Mouse (Mus musculus): ENCODE results near the gene Ddx43. TPM values are rescaled to one million over a fixed set of nuclear protein-coding genes. Genes with fewer than 3 reads are reported as not detected.

Gene Ddx43
- polyA plus RNA-seq, 1 experiment from 2014 or later = 0.31 TPM

GRCm38 (mm10) chr9:78451382-78451781, 55.8 kb downstream of the Ddx43 start:
- Histone ChIP-seq H3K9ac (replicated peaks) (no peak overlapping the region), H3K9me3 (no peaks in the 10 kb centered on the region), H3K27ac (no peak overlapping the region), H3K4me1 (replicated peaks) (peaks cover 15% of the 10 kb centered on the region), H3K4me2 (replicated peaks) (no peak overlapping the region), H3K4me3 (replicated peaks) (no peak overlapping the region), H3K27me3 (peaks cover 6% of the 10 kb centered on the region; the same call in 1 of the 2 replicates), H3K36me3 (peaks cover 44% of the 10 kb centered on the region)
- WGBS = 89% methylated on average over 4 of the region's 4 CpGs
- no peak for ATAC-seq

GRCm38 (mm10) chr9:78457026-78457425, 61.4 kb downstream of the Ddx43 start:
- Histone ChIP-seq H3K4me1 (replicated peaks) (no peaks in the 10 kb centered on the region), H3K4me3 (replicated peaks) (no peak overlapping the region), H3K9ac (replicated peaks) (no peak overlapping the region), H3K36me3 (peaks cover 73% of the 10 kb centered on the region), H3K4me2 (replicated peaks) (no peak overlapping the region), H3K27me3 (no peaks in the 10 kb centered on the region), H3K9me3 (no peaks in the 10 kb centered on the region), H3K27ac (no peak overlapping the region)
- ATAC-seq = no peak
- 92% methylated on average over 8 of the region's 8 CpGs for WGBS

GRCm38 (mm10) chr9:78463337-78463736, 67.8 kb downstream of the Ddx43 start:
- no peak overlapping the region for H3K4me2 ChIP-seq (replicated peaks)
- H3K4me3 ChIP-seq (replicated peaks) = no peak overlapping the region
- H3K36me3 ChIP-seq = peaks cover 77% of the 10 kb centered on the region
- no peak for ATAC-seq
- H3K9me3 ChIP-seq = no peaks in the 10 kb centered on the region
- WGBS = 96% methylated on average over 4 of the region's 4 CpGs
- H3K27me3 ChIP-seq = no peaks in the 10 kb centered on the region
- H3K4me1 ChIP-seq (replicated peaks) = no peaks in the 10 kb centered on the region
- no peak overlapping the region for H3K27ac ChIP-seq
- H3K9ac ChIP-seq (replicated peaks) = no peak overlapping the region

- H3K4me1 ChIP-seq (replicated peaks) = no peaks in the 10 kb centered on the region
- 87% methylated on average over 3 of the region's 3 CpGs for whole genome bisulfite sequencing
- H3K27ac ChIP-seq = no peak overlapping the region
- ATAC-seq = no peak
- H3K4me3 ChIP-seq (replicated peaks) = no peak overlapping the region
- peaks cover 79% of the 10 kb centered on the region for H3K36me3 ChIP-seq
- H3K9ac ChIP-seq (replicated peaks) = no peak overlapping the region
- H3K4me2 ChIP-seq (replicated peaks) = no peak overlapping the region
- no peaks in the 10 kb centered on the region for H3K9me3 ChIP-seq
- no peaks in the 10 kb centered on the region for H3K27me3 ChIP-seq
Measured at GRCm38 (mm10) chr9:78465725-78466124, 70.1 kb downstream of the Ddx43 start.

Other genes with a start within 250 kb of the Ddx43 start
- 15.5 and 19.5 TPM in 2 replicates for gene Gsta4, start 213.0 kb upstream of the Ddx43 start, polyA plus RNA-seq (2015; fragmentation: Nextera tagmentation; extraction: Ambion mirVana)
- gene Gsta1, start 165.1 kb upstream of the Ddx43 start, polyA plus RNA-seq (2015; fragmentation: Nextera tagmentation; extraction: Ambion mirVana) = not detected in 2 replicates
- gene Gm3776, start 138.6 kb upstream of the Ddx43 start, polyA plus RNA-seq (2015; fragmentation: Nextera tagmentation; extraction: Ambion mirVana) = not detected in 2 replicates
- not detected in 2 replicates for gene Gm10639, start 105.9 kb upstream of the Ddx43 start, polyA plus RNA-seq (2015; fragmentation: Nextera tagmentation; extraction: Ambion mirVana)
- not detected in 2 replicates for gene Omt2a, start 81.0 kb upstream of the Ddx43 start, polyA plus RNA-seq (2015; fragmentation: Nextera tagmentation; extraction: Ambion mirVana)
- not detected in 2 replicates for gene Omt2b, start 68.2 kb upstream of the Ddx43 start, polyA plus RNA-seq (2015; fragmentation: Nextera tagmentation; extraction: Ambion mirVana)
- not detected in 2 replicates for gene Gsta2, start 40.0 kb upstream of the Ddx43 start, polyA plus RNA-seq (2015; fragmentation: Nextera tagmentation; extraction: Ambion mirVana)
- gene Dppa5a, start 27.6 kb upstream of the Ddx43 start, polyA plus RNA-seq (2015; fragmentation: Nextera tagmentation; extraction: Ambion mirVana) = 1.8 and 2.0 TPM in 2 replicates
- 5.4 and 5.5 TPM in 2 replicates for gene Ooep, start 17.1 kb upstream of the Ddx43 start, polyA plus RNA-seq (2015; fragmentation: Nextera tagmentation; extraction: Ambion mirVana)
- gene Cgas, start 47.5 kb downstream of the Ddx43 start, polyA plus RNA-seq (2015; fragmentation: Nextera tagmentation; extraction: Ambion mirVana) = 0.46 and 0.51 TPM in 2 replicates
- 25.4 and 26.3 TPM in 2 replicates for gene Mto1, start 52.4 kb downstream of the Ddx43 start, polyA plus RNA-seq (2015; fragmentation: Nextera tagmentation; extraction: Ambion mirVana)
- gene Gm17324, start 53.0 kb downstream of the Ddx43 start, polyA plus RNA-seq (2015; fragmentation: Nextera tagmentation; extraction: Ambion mirVana) = 0.58 and 1.0 TPM in 2 replicates
- 3,693 and 3,771 TPM in 2 replicates for gene Eef1a1, start 93.4 kb downstream of the Ddx43 start, polyA plus RNA-seq (2015; fragmentation: Nextera tagmentation; extraction: Ambion mirVana)
- 16.3 and 17.2 TPM in 2 replicates for gene Slc17a5, start 192.3 kb downstream of the Ddx43 start, polyA plus RNA-seq (2015; fragmentation: Nextera tagmentation; extraction: Ambion mirVana)
- 1.4 and 1.5 TPM in 2 replicates for gene Cd109, start 219.8 kb downstream of the Ddx43 start, polyA plus RNA-seq (2015; fragmentation: Nextera tagmentation; extraction: Ambion mirVana)

Measured in midbrain, embryonic 13.5 days (tissue).